Mouse (Mus musculus): Measurements from ENCODE around the gene Efcab9.

DNA sequence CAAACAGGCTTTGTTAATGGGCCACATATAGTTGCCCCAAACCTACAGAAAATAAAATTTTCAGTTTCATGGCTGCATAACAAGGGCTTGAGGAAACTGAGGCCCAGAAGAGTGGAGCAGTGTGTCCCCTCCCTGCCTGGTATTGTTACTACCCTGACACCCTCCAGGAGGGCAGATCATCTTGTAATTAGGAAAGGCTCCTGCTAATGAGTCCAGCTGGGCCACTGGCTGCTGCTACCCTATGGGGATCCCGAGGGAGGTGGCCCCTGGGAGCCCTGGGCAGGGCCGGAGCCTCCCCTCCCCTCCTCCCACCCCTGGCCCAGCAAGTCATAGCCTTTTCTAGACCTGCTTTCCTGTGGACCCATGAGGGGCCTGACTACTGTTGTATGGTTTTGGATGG is 49.1 kb upstream of the Efcab9 start:
- TF ChIP-seq CTCF (IDR thresholded peaks at IDR 0.05; ENCODE audit: insufficient read depth, low read length) (no peak), POLR2A (IDR thresholded peaks at IDR 0.05; ENCODE audit: borderline replicate concordance, extremely low read depth, low read depth, low read length) (no peak)

All from lung, adult 2 months (tissue).